Mouse (Mus musculus) midbrain, embryonic 16.5 days (tissue): ENCODE results near the gene Abcd2. TPM values are rescaled to one million over a fixed set of nuclear protein-coding genes. Genes with fewer than 3 reads are reported as not detected.

ENCODE experiments used
- ATAC-seq: fragments of 200-750 bp; cut with Nextera tagmentation; 2 replicates; pipeline ENCODE4 v1.8.0; 2017; ENCODE audit warnings: moderate TSS enrichment
- H3K27ac ChIP-seq: fragments of 300-500 bp; sonication (generic); 2 replicates; pipeline ENCODE4 v1.5.1; 2014; ENCODE audit warnings: mild to moderate bottlenecking, low read length, mixed read lengths
- H3K27me3 ChIP-seq: fragments of 300-500 bp; sonication (generic); 2 replicates; pipeline ENCODE4 v1.6.1; 2014; ENCODE audit warnings: low read depth, low read length, mixed read lengths; ENCODE audit not compliant: control insufficient read depth, insufficient read depth
- H3K36me3 ChIP-seq: fragments of 300-500 bp; sonication (generic); 2 replicates; pipeline ENCODE4 v1.6.1; 2014; ENCODE audit warnings: mild to moderate bottlenecking, low read length, moderate library complexity, mixed read lengths; ENCODE audit not compliant: control insufficient read depth, insufficient read depth
- H3K4me1 ChIP-seq: fragments of 300-500 bp; sonication (generic); 2 replicates; pipeline ENCODE4 v1.6.1; 2014; ENCODE audit warnings: mild to moderate bottlenecking, low read length, mixed read lengths; ENCODE audit not compliant: control insufficient read depth, insufficient read depth
- H3K4me2 ChIP-seq: fragments of 300-500 bp; sonication (generic); 2 replicates; pipeline ENCODE4 v1.6.1; 2014; ENCODE audit warnings: mild to moderate bottlenecking, low read length, mixed read lengths
- H3K4me3 ChIP-seq: fragments of 300-500 bp; sonication (generic); 2 replicates; pipeline ENCODE4 v1.5.1; 2014; ENCODE audit warnings: low read depth, mild to moderate bottlenecking, low read length, moderate library complexity, mixed read lengths
- H3K9ac ChIP-seq: fragments of 300-500 bp; sonication (generic); 2 replicates; pipeline ENCODE4 v1.6.1; 2014; ENCODE audit warnings: low read depth, low read length, mixed read lengths
- H3K9me3 ChIP-seq: fragments of 300-500 bp; sonication (generic); replicated peaks from 2 replicates; pipeline ENCODE4 v1.6.1; 2014; ENCODE audit warnings: mild to moderate bottlenecking, low read length, mixed read lengths; ENCODE audit not compliant: control insufficient read depth, poor library complexity, severe bottlenecking
- whole genome bisulfite sequencing: fragments of 180-500 bp; shearing (Covaris S2); extraction: QIAGEN DNeasy Blood & Tissue Kit; methylation state at CpG from one replicate; pipeline ENCODE4 v1.1.7; 2014; 5-methylcytosine and 5-hydroxymethylcytosine counted together
- polyA plus RNA-seq: library from polyadenylated mRNA; unstranded; fragments of >200 nt; fragmentation: Nextera tagmentation; extraction: Ambion mirVana; gene quantifications from 2 replicates; pipeline ENCODE4 v1.2.1, GENCODE M21; 2015

Gene Abcd2
- polyA plus RNA-seq, 1 experiment from 2014 or later = 6.2 TPM

- no peak overlapping the region for H3K4me2 ChIP-seq
- ATAC-seq = no peak
- no peaks in the 10 kb centered on the region for H3K36me3 ChIP-seq
- no peak overlapping the region for H3K27ac ChIP-seq
- 0 out of 2 replicates have a peak, but pooled peaks cover 2% of the 10 kb centered on the region for H3K9me3 ChIP-seq
- no peaks in the 10 kb centered on the region for H3K27me3 ChIP-seq
- H3K4me3 ChIP-seq = no peak overlapping the region
- 41% methylated on average over 3 of the region's 3 CpGs for WGBS
- no peaks in the 10 kb centered on the region for H3K4me1 ChIP-seq
- no peak overlapping the region for H3K9ac ChIP-seq
These were observed 86.7 kb downstream of the Abcd2 start for GRCm38 (mm10) chr15:91104934-91105333.

DNA sequence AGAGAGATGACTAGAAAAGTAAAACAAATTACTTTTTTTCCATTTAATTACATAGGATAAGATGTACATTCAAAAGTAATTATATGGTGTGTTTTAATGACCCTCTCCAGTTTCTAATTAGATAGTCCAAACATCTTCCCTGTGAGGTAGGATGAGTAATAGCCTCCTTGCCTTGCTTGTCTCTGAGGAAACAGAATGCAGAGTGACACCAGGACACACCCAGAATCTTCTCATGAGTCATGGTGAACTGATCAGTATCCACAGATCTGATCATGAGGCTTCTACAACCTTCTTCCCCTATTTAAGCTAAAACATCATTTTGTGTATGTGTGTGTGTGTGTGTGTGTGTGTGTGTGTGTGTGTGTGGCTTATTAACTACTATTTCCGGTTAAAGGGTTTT is 87.3 kb downstream of the Abcd2 start:
- Histone ChIP-seq H3K9ac (no peak overlapping the region), H3K9me3 (no peaks in the 10 kb centered on the region), H3K4me2 (no peak overlapping the region), H3K36me3 (no peaks in the 10 kb centered on the region), H3K27ac (no peak overlapping the region), H3K4me3 (no peak overlapping the region), H3K27me3 (no peaks in the 10 kb centered on the region), H3K4me1 (no peaks in the 10 kb centered on the region)
- no peak for ATAC-seq
- 82% methylated on average over 1 of the region's 1 CpGs for WGBS

DNA sequence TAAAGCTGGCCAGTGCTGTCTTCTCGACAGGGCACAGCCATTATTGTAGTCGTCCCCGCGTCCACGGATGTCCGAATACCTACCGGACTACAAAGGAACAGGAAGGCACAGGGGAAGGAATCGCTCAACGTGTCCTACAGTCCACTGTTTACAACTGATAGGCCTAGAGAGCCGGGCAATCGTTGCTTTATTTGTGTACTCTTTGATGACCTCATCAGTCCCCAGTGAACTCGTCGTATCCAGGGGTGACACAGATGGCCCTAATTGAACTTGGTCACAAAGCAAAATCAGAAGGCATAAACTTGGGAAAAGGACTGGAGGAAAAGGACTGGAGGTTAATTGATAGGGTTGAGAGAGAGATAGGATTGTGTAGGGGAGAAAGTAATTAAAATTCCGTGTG is 87.8 kb downstream of the Abcd2 start:
- H3K4me1 ChIP-seq = no peaks in the 10 kb centered on the region
- no peaks in the 10 kb centered on the region for H3K9me3 ChIP-seq
- ATAC-seq = no peak
- H3K27me3 ChIP-seq = no peaks in the 10 kb centered on the region
- 77% methylated on average over 14 of the region's 14 CpGs for WGBS
- no peak overlapping the region for H3K27ac ChIP-seq
- H3K4me3 ChIP-seq = no peak overlapping the region
- H3K4me2 ChIP-seq = no peak overlapping the region
- no peaks in the 10 kb centered on the region for H3K36me3 ChIP-seq
- no peak overlapping the region for H3K9ac ChIP-seq

DNA sequence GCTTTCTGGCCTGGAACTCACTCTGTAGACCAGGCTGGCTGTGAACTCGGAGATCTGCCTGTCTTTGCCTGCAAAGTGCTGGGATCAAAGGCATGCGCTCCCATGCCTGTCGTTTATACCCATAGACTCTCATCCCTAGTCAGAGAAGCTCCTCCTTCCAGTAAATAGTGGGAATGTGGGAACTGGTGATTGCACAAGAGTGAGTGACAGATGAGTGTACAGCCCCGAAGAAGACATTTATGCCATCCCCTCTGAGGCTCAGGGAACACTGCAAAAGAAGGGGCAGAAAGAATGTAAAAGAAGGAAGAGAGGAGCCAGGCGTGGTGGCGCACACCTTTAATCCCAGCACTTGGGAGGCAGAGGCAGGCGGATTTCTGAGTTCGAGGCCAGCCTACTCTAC is 88.3 kb downstream of the Abcd2 start:
- Histone ChIP-seq H3K9me3 (no peaks in the 10 kb centered on the region), H3K4me1 (no peaks in the 10 kb centered on the region), H3K4me3 (no peak overlapping the region), H3K9ac (no peak overlapping the region), H3K36me3 (no peaks in the 10 kb centered on the region), H3K27me3 (no peaks in the 10 kb centered on the region), H3K4me2 (no peak overlapping the region), H3K27ac (no peak overlapping the region)
- WGBS = 91% methylated on average over 8 of the region's 8 CpGs
- ATAC-seq = no peak

- Histone ChIP-seq H3K27ac (no peak overlapping the region), H3K36me3 (no peaks in the 10 kb centered on the region), H3K4me1 (peaks cover 4% of the 10 kb centered on the region), H3K27me3 (no peaks in the 10 kb centered on the region), H3K4me2 (no peak overlapping the region), H3K9ac (no peak overlapping the region), H3K4me3 (no peak overlapping the region), H3K9me3 (no peaks in the 10 kb centered on the region)
- 92% methylated on average over 6 of the region's 6 CpGs for WGBS
- ATAC-seq = no peak
These were observed 95.0 kb downstream of the Abcd2 start for GRCm38 (mm10) chr15:91096606-91097005.

Other genes with a start within 250 kb of the Abcd2 start
- gene Kif21a, start 141.9 kb downstream of the Abcd2 start, polyA plus RNA-seq = 44.7 and 54.7 TPM in 2 replicates
- gene CN725425, start 7.7 kb upstream of the Abcd2 start, polyA plus RNA-seq = not detected in 2 replicates